Mouse (Mus musculus) MN1 (cell line): Measurements from ENCODE around the gene Ncoa7.

Experiments used
- DNase-seq: peaks from one replicate; pipeline ENCODE4 v3.0.0-alpha.2; 2016; ENCODE audit warnings: low spot score

Ncoa7 gene

DNA sequence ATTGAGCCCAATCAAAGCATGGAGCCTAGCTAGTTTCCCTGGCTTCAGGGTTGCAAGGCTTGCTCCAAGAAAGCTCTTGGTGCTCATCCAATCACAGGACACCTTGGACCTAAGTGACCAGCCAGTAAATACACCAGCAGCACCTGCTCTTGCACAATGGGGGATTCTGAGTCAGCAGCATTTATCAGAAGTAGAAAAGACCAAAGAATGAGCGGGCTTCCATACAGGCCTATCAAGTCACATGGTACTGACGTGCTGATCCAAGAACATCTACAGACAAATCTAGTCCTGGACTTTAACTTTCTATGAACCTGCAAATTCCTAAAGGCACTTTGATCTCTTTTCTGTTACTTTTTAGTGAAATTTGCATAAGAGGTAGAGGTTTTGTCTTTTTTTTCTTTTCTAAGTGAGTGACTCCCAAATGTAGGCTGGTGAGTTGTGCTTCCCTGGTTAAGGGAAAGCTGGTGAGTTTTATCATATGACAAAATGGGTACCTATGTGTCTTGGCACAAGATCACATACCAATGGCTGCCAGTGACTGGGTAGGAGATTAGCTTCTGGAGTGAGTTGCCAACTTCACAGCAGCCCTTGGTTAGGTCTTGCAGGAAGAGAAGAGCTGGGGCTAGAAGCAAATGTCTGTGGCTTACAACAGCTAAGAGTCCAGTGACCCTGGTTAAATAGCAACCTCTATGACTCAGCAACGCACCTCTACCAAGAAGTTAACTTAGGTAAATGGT is 57.7 kb downstream of the Ncoa7 start:
- DNase-seq = no peak

- DNase-seq = no peak
Observed at GRCm38 (mm10) chr10:30743275-30743674, 59.9 kb downstream of the Ncoa7 start.

- DNase-seq = no peak
Observed at GRCm38 (mm10) chr10:30738403-30738802, 64.7 kb downstream of the Ncoa7 start.

- no peak for DNase-seq
Observed at GRCm38 (mm10) chr10:30737323-30737722, 65.8 kb downstream of the Ncoa7 start.

DNA sequence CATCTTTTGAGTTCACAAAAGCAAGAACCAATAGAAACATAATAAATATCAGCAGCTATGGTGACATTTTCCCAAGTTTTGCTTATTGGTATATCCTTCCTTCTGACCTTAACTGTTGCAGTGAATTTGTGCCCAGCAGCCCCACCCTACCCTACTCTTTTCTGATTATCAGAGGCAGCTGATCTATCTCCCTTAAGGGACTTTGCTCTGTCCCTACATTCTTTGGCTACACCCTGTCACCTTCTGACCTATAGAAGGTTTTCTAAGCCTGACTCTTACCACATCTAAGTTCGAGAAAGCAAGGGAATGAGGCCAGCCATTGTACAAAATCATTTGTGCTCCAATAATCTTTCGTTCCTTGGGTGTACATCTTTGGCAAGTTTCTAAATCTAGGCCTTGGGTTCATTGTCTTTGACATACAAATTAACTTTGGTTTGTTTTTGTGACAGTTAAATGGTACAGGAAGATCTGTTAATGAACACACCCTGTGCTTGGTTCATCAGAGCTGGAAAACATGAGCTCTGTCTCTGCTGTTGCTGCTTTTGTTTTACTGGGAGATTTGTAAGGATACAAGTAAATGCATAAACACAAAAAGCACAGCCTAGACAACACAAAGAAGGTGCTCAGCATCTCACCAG is 69.9 kb downstream of the Ncoa7 start:
- DNase-seq = no peak

DNA sequence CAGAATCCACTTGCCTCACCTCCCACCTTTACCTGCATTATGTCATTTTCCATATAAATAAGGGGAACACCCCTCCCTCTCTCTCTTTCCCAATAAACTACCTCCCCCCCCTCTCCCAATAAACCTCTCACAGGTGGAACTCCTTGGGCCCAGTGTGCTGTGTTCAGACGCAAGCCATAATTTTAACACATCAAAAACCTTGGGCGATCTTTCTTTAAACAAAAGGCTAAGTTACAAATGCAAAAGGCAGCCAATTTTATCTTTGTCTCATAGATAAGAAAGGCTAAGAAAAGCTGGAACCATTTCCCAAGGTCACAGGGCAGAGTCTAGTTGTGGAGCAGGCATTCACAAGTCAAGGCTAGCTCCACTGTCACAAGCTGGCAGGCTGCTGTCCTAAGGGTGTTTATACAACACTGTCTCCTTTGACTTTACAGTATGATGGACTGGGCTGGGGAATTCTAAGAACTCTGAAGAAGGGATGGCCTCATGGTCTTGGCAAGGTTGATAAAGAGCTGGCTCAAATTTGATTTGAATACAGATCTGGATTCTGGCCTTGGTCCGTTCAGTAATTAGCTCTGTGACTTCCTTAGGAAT is 71.7 kb downstream of the Ncoa7 start:
- DNase-seq = no peak

DNA sequence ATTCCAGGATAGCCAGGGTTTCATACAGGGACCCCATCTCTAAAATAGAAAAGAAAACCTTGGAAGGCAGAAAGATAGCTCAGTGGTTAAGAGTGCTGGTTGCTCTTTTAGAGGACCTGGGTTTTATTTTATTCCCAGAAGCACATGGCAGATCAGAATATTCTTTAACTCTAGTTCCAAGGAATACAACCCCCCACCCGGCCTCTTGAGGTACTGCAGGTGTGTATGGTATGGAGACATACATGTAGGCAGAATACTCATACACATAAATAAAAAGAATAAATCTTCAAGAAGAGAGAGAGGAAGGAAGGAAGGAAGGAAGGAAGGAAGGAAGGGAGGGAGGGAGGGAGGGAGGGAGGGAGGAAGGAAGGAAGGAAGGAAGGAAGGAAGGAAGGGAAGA is 72.3 kb downstream of the Ncoa7 start:
- DNase-seq = no peak

DNA sequence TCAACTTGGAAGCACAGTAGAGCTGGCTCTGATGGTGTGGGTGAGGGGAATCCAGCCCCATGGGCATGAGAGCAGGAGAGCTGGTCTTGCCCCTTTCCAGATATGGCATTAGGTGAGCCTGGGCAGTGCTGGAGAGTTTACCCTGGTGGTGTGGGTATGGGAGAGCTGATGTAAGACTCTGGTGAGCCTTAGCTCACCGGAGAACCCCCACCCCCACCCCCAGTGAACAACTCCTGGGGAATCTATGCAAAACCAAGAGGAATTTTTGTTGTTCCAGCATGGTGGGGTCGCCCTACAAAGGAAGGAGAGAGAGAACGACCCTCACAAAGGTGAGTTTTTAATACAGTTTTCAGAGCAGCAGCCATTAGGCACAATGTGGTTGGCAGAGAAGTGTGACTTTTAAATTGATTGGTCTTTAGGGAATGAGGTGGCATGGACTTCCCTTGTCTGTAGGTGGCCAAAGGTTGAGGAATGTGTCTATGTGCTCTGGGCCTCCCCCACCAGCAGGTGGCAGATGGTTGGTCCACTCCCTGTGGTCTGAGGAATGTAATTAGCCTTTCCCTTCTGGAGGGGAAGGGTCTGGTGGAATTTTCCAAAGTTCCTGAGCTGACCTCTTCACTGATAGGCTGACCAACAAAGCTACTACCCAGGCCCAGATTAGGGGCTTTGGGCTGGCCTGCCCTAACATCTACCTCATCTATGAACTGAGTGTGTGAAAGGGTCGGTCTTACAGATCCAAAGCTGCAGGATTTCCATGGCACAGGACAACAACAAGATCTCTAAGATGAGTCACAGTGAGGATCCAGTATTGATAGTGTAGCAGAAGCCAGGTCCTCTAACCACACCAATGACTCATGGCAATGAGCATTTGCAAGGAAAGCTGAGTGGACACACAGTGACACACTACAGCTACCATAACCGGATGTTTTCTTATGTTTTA is 73.7 kb downstream of the Ncoa7 start:
- DNase-seq = no peak

DNA sequence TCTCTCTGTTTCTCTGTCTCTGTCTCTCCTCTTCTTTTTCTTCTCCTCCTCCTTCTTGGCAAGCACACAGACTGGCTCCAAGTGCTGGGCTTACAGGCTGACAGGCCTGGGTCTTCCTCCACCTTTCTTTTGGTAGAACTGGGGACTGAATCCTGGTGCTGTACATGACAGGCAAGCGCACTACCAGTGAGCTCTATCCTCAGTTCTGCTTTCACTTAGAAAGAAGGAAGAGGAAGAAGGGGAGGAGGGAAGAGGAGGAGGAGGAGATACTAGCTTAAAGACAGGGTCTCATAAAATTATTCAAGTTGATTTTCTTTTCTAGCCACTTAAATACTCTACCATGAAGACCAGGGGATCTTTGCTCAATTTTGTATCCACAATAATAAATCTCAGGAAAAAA is 80.1 kb downstream of the Ncoa7 start:
- DNase-seq = no peak

DNA sequence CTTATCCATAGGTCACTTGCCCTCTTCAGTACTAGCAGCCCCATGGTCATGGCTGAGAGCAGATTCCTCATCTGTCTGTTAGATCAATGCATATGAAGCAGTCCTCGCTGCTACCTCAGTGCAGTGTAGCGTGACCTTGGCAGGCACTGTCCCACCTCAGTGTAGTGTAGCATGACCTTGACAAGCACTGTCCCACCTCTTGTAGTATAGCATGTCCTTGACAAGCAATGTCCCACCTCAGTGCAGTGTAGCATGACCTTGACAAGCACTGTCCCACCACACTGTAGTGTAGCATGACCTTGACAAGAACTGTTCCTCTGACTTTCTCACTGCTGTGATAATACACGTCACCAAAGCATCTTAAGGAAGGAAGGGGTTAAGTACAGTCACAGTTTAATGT is 82.6 kb downstream of the Ncoa7 start:
- DNase-seq = no peak

DNA sequence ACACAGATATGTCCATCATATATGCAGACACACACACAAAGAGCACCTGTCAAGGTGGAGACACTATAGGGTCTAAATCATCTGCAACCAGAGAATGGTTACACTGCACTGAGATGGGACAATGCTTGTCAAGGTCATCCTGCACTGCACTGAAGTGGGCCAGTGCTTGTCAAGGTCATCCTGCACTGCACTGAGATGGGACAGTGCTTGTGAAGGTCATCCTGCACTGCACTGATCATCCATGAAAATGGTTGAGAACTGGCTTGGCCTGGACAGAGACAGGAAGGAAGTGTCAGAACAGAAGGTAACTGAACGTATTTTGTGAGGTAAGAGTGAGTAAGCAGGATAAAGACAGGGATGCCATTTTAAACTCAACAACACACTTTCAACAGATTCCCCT is 83.2 kb downstream of the Ncoa7 start:
- DNase-seq = no peak

DNA sequence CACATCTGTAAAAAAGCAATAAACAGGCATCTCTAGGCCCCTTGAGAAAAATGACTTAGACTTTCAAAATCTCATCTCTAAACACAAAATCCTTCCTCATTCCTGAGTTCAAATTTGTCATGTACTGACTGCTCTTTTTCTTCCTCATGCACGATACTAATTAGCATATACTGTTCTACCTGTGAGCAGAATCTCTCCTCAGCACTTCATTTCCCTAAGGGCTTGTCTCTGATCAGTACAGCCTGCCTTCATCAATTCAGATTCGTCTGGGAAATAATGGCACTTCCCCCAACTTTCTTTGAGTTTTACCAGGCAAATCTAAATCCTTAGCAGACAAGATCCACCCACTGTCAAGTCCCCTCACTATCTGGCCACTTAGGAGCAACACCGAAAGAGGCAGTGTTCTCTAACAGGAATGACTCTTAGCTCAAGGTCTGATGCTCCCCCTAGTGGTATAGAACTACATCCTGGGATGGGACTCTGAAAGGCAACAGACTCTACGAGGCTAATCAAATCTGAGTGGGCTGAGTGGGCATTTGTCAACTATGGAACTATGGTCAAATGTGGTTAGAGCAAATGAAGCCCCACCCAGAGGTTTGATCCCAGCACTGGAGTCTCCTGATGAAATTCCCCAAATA is 84.3 kb downstream of the Ncoa7 start:
- DNase-seq = peak; percentile 79

DNA sequence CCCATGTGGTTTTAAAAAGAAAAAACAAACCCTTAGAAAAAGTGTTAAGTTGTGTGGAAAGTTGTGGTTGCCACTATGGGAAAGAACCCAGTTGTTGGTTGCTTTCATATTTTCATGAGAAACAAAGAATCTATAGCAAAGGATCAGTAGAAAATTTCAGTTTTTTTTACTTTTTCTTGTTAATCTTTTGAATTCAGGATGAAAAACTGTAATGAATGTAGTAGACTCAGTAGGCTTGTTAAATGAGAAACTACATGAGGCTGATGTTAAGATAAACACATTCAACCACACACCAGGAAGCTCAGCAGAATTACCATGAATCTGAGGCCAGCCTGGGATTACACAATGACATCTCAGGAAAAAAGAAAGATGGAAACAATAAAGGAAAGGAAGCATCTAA is 87.0 kb downstream of the Ncoa7 start:
- no peak for DNase-seq

DNA sequence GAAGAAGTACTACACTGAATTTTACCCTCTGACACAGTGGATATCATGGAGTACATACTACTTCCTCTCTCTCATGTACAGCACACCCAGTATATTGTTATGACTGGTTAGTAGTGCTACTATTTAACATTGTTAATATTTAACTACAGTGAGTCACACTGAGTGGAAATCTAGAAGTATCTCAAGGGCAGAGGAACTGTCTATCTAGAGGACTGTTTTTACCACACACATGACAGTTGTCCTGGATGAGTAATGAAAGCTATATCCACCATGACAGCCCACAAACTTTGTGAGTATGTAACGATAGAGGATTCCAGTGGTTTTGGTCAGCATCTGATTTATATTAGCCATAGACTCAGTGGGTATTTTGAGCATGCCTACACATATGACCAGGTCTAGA is 90.6 kb downstream of the Ncoa7 start:
- no peak for DNase-seq

GRCm38 (mm10) chr10:30709846-30710403 is 93.2 kb downstream of the Ncoa7 start:
- DNase-seq = no peak

- no peak for DNase-seq
Observed at GRCm38 (mm10) chr10:30708039-30708438, 95.1 kb downstream of the Ncoa7 start.

DNA sequence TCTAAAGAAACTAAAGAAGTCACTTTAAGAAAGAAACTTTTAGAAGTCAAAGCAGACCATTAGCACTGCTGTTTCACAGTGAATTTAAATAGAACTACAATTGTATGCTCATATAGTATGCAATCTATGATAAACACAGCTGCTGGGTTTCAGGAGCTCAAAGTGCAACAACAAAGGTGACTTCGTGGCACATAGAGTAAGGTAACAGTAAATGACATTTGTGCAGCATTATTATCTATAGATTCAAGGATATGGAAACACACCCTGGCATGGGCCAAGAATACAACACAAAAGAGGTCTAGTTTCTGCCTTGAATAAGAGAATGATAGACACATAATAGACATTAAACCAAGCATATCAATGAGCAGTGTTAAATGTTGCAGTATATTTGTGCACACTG is 100.5 kb downstream of the Ncoa7 start:
- DNase-seq = no peak

GRCm38 (mm10) chr10:30686862-30687261 is 116.3 kb downstream of the Ncoa7 start:
- no peak for DNase-seq

DNA sequence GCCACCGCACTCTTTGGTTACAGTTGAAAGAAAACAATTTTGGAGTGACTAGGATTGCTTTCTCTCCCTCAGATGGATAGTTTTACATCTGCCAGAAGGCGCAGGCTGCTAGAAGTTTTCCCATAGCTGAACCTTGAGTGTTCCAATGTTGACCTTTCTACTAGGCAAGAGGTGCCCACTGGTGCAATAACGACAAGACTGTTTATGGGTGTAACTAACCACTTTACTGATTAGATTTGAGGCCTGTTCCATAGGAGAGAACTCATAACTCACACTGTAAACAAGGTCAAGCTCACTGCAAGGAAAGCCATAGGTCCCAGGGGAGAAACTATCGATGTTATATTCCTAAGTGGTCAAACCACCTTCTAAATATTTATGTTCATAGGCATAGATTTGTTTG is 119.7 kb downstream of the Ncoa7 start:
- DNase-seq = no peak

DNA sequence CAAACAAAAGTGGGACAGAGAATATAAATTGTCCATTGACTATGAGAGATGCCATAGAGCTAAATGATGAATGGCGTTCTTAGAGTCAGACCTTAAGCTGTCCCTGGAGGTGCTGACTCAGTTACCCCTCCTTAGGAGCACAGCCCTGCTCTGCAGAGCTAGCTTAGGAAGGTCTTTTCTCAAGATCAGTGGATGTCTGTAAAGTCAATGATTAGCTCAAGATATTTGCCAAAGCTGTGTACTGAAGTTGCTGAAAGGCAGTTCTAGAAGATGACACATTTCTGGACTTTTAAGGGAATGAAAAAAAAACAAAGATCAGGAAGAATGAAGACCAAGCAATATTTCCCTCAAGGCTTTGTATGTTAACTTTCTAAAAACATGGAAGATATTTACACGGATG is 123.4 kb downstream of the Ncoa7 start:
- no peak for DNase-seq

- DNase-seq = peak; percentile 27
Observed at GRCm38 (mm10) chr10:30678051-30678450, 125.1 kb downstream of the Ncoa7 start.

- DNase-seq = no peak
Observed at GRCm38 (mm10) chr10:30674825-30675224, 128.3 kb downstream of the Ncoa7 start.
